Mouse (Mus musculus) kidney, adult 2 months (tissue): ENCODE results near the gene Zbed4. TPM values are rescaled to one million over a fixed set of nuclear protein-coding genes. Genes with fewer than 3 reads are reported as not detected.
"Not testable (repeated sequence)": the region's sequence is repeated elsewhere in the genome, so short reads cannot be mapped to it uniquely, and the experiment has no call there.

ENCODE experiments used
- DNase-seq: peaks from one replicate; pipeline ENCODE4 v3.0.0; 2021
- H3K27ac ChIP-seq: fragments of 200-500 bp; 2 replicates; pipeline ENCODE4 v1.5.1; 2012; ENCODE audit warnings: low read depth, low read length, control low read depth, inconsistent platforms; ENCODE audit not compliant: insufficient read depth
- H3K27me3 ChIP-seq: fragments of 200-500 bp; replicated peaks from 2 replicates; pipeline ENCODE4 v1.6.1; 2012; ENCODE audit warnings: mild to moderate bottlenecking, moderate library complexity, low read length, inconsistent platforms; ENCODE audit not compliant: control insufficient read depth, insufficient read depth
- H3K36me3 ChIP-seq: fragments of 200-500 bp; 2 replicates; pipeline ENCODE4 v1.6.1; 2012; ENCODE audit warnings: mild to moderate bottlenecking, moderate library complexity, low read length, inconsistent platforms; ENCODE audit not compliant: control insufficient read depth, insufficient read depth
- H3K4me1 ChIP-seq: fragments of 200-500 bp; 2 replicates; pipeline ENCODE4 v1.6.1; 2011; ENCODE audit warnings: low read length; ENCODE audit not compliant: control insufficient read depth, insufficient read depth
- H3K4me3 ChIP-seq: fragments of 200-500 bp; 2 replicates; pipeline ENCODE4 v1.5.1; 2011; ENCODE audit warnings: mild to moderate bottlenecking, low read depth, low read length, control low read depth; ENCODE audit not compliant: insufficient read depth
- CTCF ChIP-seq: fragments of 200-500 bp; conservative IDR thresholded peaks from 2 replicates; pipeline ENCODE4 v1.5.1; 2011; ENCODE audit warnings: low read depth, mild to moderate bottlenecking, control low read depth, low read length, moderate library complexity, mixed read lengths; ENCODE audit not compliant: insufficient read depth, insufficient read length
- POLR2A ChIP-seq: fragments of 200-500 bp; IDR thresholded peaks from one replicate; pipeline ENCODE4 v1.6.1; 2011; ENCODE audit warnings: low read depth, low read length, control low read depth
- WGBS: fragments of 180-500 bp; shearing (Covaris S2); methylation state at CpG from one replicate; pipeline ENCODE4 v1.1.7; 2018; 5-methylcytosine and 5-hydroxymethylcytosine counted together
- polyA plus RNA-seq: library from polyadenylated mRNA; depleted of rRNA; stranded (reverse); fragments of >200 nt; gene quantifications from 2 replicates; pipeline ENCODE4 v1.2.3, GENCODE M21; 2012

Gene Zbed4
- polyA plus RNA-seq, 1 experiment: 5.6 TPM

- H3K4me1 ChIP-seq: peaks cover 9% of the 10 kb centered on the region; the same call in 1 of the 2 replicates
- H3K36me3 ChIP-seq: no peaks in the 10 kb centered on the region; the same call in none of the 2 replicates
- no peak for TF ChIP-seq POLR2A
- TF ChIP-seq CTCF: no peak
- DNase-seq: peak; percentile 36
- 48% methylated on average over 1 of the region's 1 CpGs for WGBS
- no peak overlapping the region for H3K4me3 ChIP-seq
- no peaks in the 10 kb centered on the region for H3K27me3 ChIP-seq
- peak overlapping the region; percentile 74 for H3K27ac ChIP-seq
Measured at GRCm38 (mm10) chr15:88768537-88768936, 17.1 kb downstream of the Zbed4 start.

GRCm38 (mm10) chr15:88774630-88775029, 23.2 kb downstream of the Zbed4 start:
- not testable (repeated sequence) for H3K36me3 ChIP-seq, H3K4me1 ChIP-seq, H3K27me3 ChIP-seq, H3K4me3 ChIP-seq, DNase-seq, H3K27ac ChIP-seq
- WGBS: 97% methylated on average over 5 of the region's 5 CpGs

- WGBS: 73% methylated on average over 4 of the region's 4 CpGs
- DNase-seq: no peak
- no peak overlapping the region for H3K4me3 ChIP-seq
- TF ChIP-seq CTCF (no peak), POLR2A (no peak)
- no peak overlapping the region for H3K27ac ChIP-seq
- no peaks in the 10 kb centered on the region for H3K4me1 ChIP-seq
- no peaks in the 10 kb centered on the region for H3K27me3 ChIP-seq
- no peaks in the 10 kb centered on the region for H3K36me3 ChIP-seq
Measured at GRCm38 (mm10) chr15:88792140-88792850, 40.8 kb downstream of the Zbed4 start.

GRCm38 (mm10) chr15:88794729-88795128, 43.3 kb downstream of the Zbed4 start:
- H3K27me3 ChIP-seq, DNase-seq, H3K36me3 ChIP-seq, H3K4me1 ChIP-seq, H3K27ac ChIP-seq, H3K4me3 ChIP-seq: not testable (repeated sequence)
- 84% methylated on average over 5 of the region's 5 CpGs for WGBS

GRCm38 (mm10) chr15:88799950-88800371, 48.5 kb downstream of the Zbed4 start:
- Histone ChIP-seq H3K4me1 (peaks cover 2% of the 10 kb centered on the region; the same call in 1 of the 2 replicates), H3K4me3 (no peak overlapping the region), H3K27me3 (no peaks in the 10 kb centered on the region), H3K27ac (peak overlapping the region; percentile 58), H3K36me3 (no peaks in the 10 kb centered on the region; the same call in 1 of the 2 replicates)
- DNase-seq: peak; percentile 77
- TF ChIP-seq CTCF: no peak
- no peak for TF ChIP-seq POLR2A
- WGBS: 52% methylated on average over 11 of the region's 11 CpGs

GRCm38 (mm10) chr15:88800921-88801354, 49.5 kb downstream of the Zbed4 start:
- no peak overlapping the region for H3K4me3 ChIP-seq
- H3K27ac ChIP-seq: peak overlapping the region; percentile 4; the same call in 1 of the 2 replicates
- 56% methylated on average over 6 of the region's 6 CpGs for WGBS
- peaks cover 2% of the 10 kb centered on the region; the same call in 1 of the 2 replicates for H3K4me1 ChIP-seq
- H3K36me3 ChIP-seq: no peaks in the 10 kb centered on the region; the same call in 1 of the 2 replicates
- TF ChIP-seq POLR2A: no peak
- no peak for TF ChIP-seq CTCF
- peak; percentile 83 for DNase-seq
- no peaks in the 10 kb centered on the region for H3K27me3 ChIP-seq

GRCm38 (mm10) chr15:88801903-88802302, 50.4 kb downstream of the Zbed4 start:
- Histone ChIP-seq H3K4me3 (no peak overlapping the region), H3K27me3 (no peaks in the 10 kb centered on the region), H3K27ac (no peak overlapping the region), H3K4me1 (peaks cover 2% of the 10 kb centered on the region; the same call in 1 of the 2 replicates), H3K36me3 (no peaks in the 10 kb centered on the region; the same call in none of the 2 replicates)
- WGBS: 96% methylated on average over 3 of the region's 3 CpGs
- no peak for DNase-seq
- TF ChIP-seq POLR2A (no peak), CTCF (no peak)
